Mouse (Mus musculus): Measurements from ENCODE around the gene Sept9. TPM values are rescaled to one million over a fixed set of nuclear protein-coding genes. Genes with fewer than 3 reads are reported as not detected.

The Sept9 gene
- polyA plus RNA-seq, 1 experiment from 2014 or later, result 180 TPM

DNA sequence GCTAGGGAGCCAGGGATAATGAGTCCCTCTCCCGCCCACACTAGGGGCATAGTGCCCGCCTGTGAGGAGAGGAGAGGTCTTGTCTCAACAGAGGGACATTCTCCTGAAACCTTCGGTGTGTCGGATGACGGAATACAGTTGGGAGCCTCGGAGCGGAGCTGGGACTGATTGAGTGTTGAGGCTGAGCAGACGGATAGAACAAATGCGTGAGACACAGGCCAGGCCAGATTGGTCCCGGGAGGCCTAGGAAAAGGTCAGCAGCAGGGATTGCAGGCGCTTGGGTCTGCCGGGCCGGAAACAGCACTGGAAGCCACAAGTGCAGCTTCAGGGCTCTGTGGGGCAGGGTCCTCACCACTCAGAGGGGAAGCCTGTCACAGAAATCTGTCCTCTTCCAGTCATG is 79.1 kb downstream of the Sept9 start:
- Histone ChIP-seq H3K9ac (no peak overlapping the region), H3K36me3 (replicated peaks) (no peaks in the 10 kb centered on the region), H3K4me1 (peaks cover 72% of the 10 kb centered on the region), H3K27me3 (no peaks in the 10 kb centered on the region), H3K9me3 (no peaks in the 10 kb centered on the region), H3K27ac (0 out of 2 replicates have a peak overlapping the region, but pooled peaks have one; percentile 33), H3K4me3 (replicated peaks) (no peak overlapping the region), H3K4me2 (no peak overlapping the region)
- 53% methylated on average over 13 of the region's 13 CpGs for WGBS
- no peak for ATAC-seq (ENCODE audit: low FRiP score)

DNA sequence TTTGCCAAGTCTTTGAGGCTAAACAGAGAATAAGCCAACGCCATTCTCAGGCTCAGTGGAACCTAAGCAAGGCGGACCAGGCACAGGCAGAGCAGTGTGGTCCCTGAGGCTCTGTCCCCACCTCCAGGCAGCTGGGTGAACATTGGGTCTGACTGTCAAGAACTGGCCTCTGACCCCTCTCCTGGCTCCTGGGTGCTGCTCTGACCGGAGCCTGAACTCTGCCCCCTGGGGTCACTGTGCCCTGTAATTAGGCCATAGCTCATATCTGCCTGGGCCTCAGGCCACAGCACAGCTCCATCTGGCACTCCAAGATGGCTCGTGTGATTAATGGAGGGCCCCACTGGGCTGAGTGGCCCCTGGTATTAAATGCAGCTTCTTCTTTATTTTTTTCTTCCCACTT is 80.5 kb downstream of the Sept9 start:
- WGBS, result 70% methylated on average over 4 of the region's 4 CpGs
- Histone ChIP-seq H3K9me3 (no peaks in the 10 kb centered on the region), H3K27ac (no peak overlapping the region), H3K4me1 (peaks cover 79% of the 10 kb centered on the region), H3K4me2 (no peak overlapping the region), H3K27me3 (no peaks in the 10 kb centered on the region), H3K36me3 (replicated peaks) (no peaks in the 10 kb centered on the region), H3K9ac (no peak overlapping the region), H3K4me3 (replicated peaks) (no peak overlapping the region)
- ATAC-seq (ENCODE audit: low FRiP score), result no peak

DNA sequence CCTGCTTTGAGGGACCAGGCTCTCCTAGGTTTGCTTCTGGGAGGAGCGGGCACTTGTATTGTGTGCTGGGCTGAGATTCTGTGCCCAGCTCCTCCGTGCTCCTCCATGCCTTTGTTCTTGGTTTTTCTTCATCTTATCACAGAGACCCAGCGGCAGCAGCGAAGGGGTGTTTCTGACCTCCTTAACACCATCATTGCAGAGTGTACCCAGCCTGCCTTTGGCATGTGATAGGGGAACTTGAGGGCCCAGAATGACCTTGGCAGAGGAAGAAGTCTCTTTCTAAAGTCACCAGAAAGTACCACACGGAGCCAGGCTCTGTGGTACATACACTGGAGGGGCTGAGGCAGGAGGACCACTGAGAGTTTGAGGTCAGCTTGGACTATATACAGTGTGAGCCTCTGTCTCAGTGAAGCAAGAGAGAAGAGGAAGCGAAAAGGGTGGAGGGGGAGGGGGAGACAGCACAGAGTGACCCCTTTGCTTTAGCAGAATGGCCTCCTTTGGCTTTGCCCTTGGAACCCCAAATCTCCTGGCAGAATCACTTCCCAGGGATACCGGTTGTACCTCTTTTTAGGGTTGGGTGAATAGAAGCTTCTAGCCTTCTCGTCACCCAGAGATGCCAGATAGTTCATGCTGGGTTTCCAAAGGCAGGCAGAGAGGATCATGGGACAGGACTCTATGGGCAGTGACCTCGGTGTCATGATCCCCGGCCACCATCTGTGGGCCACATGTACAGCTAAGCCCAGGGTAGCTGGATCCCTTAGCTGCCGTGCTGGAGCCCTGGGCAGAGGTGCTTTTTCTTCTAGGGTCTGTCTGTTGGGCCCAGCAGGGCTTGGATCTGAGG is 83.8 kb downstream of the Sept9 start:
- Histone ChIP-seq H3K4me2 (no peak overlapping the region), H3K4me1 (peaks cover 67% of the 10 kb centered on the region), H3K4me3 (replicated peaks) (no peak overlapping the region), H3K36me3 (replicated peaks) (no peaks in the 10 kb centered on the region), H3K9ac (no peak overlapping the region), H3K27ac (peak overlapping the region; percentile 31; the same call in 1 of the 2 replicates), H3K9me3 (no peaks in the 10 kb centered on the region), H3K27me3 (no peaks in the 10 kb centered on the region)
- ATAC-seq (ENCODE audit: low FRiP score), result no peak
- 80% methylated on average over 11 of the region's 11 CpGs for WGBS

DNA sequence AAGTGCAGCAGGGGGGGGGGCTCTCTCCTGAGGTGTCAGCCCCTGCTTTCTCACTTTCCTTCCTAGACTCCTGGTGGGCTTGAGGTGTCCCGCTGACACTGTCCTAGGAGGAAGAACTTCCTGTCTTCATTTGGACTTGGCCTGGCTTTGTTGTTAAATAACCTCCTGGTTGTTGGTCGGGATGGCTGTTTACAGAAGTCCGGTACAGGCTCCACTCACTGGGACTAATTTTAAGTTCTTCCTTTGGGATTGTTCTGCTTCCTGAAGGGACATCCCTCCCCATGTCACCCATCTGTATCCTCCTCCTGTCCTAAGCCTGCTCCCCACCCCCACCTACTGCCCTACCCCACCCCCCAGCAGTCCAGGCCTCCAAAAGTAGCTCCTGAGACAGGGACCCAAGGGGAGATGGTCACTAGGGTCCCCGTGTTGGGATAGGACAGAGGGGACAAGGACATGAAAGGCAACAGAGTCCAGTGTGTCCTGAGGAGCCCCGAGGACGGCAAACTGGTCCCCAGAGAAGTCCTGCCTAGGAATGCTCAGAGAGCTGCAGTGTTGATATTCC is 84.5 kb downstream of the Sept9 start:
- Histone ChIP-seq H3K9ac (no peak overlapping the region), H3K4me1 (peaks cover 60% of the 10 kb centered on the region), H3K9me3 (no peaks in the 10 kb centered on the region), H3K27ac (peak overlapping the region; percentile 79), H3K36me3 (replicated peaks) (no peaks in the 10 kb centered on the region), H3K4me3 (replicated peaks) (no peak overlapping the region), H3K4me2 (no peak overlapping the region), H3K27me3 (no peaks in the 10 kb centered on the region)
- WGBS, result 67% methylated on average over 6 of the region's 6 CpGs
- ATAC-seq (ENCODE audit: low FRiP score), result no peak

DNA sequence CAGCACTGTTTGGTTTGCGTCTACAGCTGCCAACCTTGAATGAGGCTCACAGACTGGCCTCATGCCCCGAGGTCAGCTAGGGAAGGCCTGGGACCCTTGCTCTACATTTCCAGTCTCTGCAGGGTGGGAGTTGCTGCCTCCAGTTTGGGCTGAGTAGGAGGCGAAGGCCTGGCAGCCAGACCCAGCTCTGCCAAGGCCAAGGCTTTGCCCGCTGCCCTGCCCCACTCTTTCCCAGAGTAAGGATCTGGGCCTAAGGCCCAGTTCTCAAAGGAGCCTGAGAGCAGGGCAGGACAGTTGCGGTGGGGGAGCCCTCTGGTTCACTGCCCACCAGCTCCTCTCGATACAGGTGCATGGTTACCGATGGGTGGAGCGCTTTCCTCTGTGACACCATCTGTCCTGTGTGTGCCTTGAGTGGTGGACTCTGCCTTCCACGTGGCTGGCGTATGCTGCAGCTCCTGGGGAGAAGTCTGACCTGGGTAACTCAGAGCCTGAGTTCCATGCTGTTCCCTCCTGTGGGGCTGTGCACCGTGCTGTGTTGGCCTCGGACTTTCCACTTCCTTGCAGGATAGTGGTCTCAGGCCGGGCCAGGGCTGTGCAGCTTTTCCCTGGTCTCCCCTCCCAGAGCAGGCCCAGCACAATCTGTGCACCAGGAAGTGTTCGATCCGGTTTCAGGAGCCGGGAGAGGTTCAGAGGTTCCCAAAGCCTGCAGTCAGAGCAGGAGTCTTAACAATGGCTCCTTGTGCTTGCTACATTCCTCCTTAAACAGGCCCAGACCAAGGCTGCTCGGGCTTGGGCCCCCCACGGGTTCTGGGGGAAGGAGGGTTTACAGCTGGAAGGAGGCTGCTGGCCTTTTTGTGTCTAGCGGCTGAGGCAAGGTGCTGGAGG is 85.5 kb downstream of the Sept9 start:
- 0 out of 2 replicates have a peak, but pooled peaks have one; percentile 41 for ATAC-seq (ENCODE audit: low FRiP score)

DNA sequence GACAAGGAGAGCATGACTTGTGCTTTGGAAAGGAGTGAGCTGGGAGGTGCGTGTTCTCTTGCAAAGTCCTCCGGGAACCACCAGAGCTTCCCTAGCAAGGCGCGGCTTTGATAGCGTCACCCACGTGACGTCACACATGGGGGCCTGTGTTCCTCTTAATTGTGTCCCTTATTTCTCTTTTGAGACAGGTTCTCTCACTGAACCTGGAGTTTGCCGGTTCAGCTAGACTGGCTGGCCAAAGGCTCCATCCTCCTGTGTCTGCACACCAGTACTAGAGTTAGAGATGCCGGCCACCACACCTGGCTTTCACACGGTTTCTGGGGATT is 86.1 kb downstream of the Sept9 start:
- peaks cover 4% of the 10 kb centered on the region for H3K36me3 ChIP-seq (replicated peaks)
- ATAC-seq (ENCODE audit: low FRiP score), result no peak
- H3K27ac ChIP-seq, result peak overlapping the region; percentile 79
- WGBS, result 49% methylated on average over 10 of the region's 10 CpGs
- peaks cover 49% of the 10 kb centered on the region for H3K4me1 ChIP-seq
- H3K4me2 ChIP-seq, result no peak overlapping the region
- no peaks in the 10 kb centered on the region for H3K27me3 ChIP-seq
- H3K4me3 ChIP-seq (replicated peaks), result no peak overlapping the region
- peak overlapping the region; percentile 30; the same call in 1 of the 2 replicates for H3K9ac ChIP-seq
- H3K9me3 ChIP-seq, result no peaks in the 10 kb centered on the region

More for the DNA sequence above, 85.5 kb downstream of the Sept9 start:
- WGBS, result 37% methylated on average over 19 of the region's 19 CpGs
- Histone ChIP-seq H3K27me3 (no peaks in the 10 kb centered on the region), H3K4me3 (replicated peaks) (no peak overlapping the region), H3K4me1 (peaks cover 53% of the 10 kb centered on the region), H3K27ac (peak overlapping the region; percentile 79), H3K4me2 (no peak overlapping the region), H3K36me3 (replicated peaks) (no peaks in the 10 kb centered on the region; the same call in 1 of the 2 replicates), H3K9me3 (no peaks in the 10 kb centered on the region), H3K9ac (peak overlapping the region; percentile 30; the same call in 1 of the 2 replicates)

DNA sequence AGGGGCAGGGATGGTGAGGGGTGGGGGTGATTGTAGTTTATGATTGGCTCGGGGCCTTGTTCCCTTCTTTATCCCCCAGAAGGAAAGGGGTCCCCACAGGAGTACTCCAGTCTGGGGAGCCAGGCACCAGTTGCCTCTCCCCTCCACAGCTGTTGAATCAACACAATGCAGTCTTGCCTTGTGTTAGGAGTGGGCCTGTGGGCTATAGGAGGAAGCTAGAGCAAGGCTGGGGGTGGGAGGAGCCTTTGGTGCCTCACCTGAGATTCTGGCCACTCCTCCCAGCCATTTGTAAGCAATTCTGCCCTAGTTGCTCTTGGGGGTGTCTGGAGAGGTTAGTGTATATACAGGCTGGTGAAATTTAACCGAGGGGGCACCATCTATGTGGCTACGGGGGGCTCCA is 88.3 kb downstream of the Sept9 start:
- Histone ChIP-seq H3K27ac (no peak overlapping the region), H3K4me1 (peaks cover 32% of the 10 kb centered on the region), H3K4me2 (no peak overlapping the region), H3K36me3 (replicated peaks) (peaks cover 25% of the 10 kb centered on the region), H3K9me3 (no peaks in the 10 kb centered on the region), H3K9ac (no peak overlapping the region), H3K27me3 (no peaks in the 10 kb centered on the region), H3K4me3 (replicated peaks) (no peak overlapping the region)
- WGBS, result 87% methylated on average over 3 of the region's 3 CpGs
- ATAC-seq (ENCODE audit: low FRiP score), result no peak

DNA sequence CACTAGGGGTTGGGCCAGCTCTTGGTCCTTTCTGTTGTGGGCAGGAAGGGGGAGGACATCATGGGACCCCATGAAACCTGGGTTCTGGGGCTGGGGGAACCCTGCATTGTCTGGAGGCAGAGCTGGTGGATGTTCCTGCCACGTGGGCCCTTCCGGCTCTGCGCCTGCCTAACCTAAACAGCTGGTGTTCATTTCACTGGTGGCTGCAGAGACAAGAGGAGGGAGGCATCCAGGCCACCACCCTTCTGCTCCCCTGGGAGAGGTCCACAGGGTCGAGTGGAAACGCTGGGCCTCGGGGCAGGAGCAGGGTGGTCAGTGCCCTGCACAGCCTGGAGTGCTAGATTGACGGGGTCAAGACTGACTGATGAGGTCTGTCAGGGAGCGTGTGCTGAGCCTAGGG is 89.3 kb downstream of the Sept9 start:
- H3K9ac ChIP-seq, result no peak overlapping the region
- no peak for ATAC-seq (ENCODE audit: low FRiP score)
- H3K4me1 ChIP-seq, result peaks cover 22% of the 10 kb centered on the region
- H3K4me2 ChIP-seq, result no peak overlapping the region
- H3K27ac ChIP-seq, result 0 out of 2 replicates have a peak overlapping the region, but pooled peaks have one; percentile 13
- H3K27me3 ChIP-seq, result no peaks in the 10 kb centered on the region
- H3K4me3 ChIP-seq (replicated peaks), result no peak overlapping the region
- H3K9me3 ChIP-seq, result no peaks in the 10 kb centered on the region
- WGBS, result 87% methylated on average over 8 of the region's 8 CpGs
- H3K36me3 ChIP-seq (replicated peaks), result peaks cover 25% of the 10 kb centered on the region

DNA sequence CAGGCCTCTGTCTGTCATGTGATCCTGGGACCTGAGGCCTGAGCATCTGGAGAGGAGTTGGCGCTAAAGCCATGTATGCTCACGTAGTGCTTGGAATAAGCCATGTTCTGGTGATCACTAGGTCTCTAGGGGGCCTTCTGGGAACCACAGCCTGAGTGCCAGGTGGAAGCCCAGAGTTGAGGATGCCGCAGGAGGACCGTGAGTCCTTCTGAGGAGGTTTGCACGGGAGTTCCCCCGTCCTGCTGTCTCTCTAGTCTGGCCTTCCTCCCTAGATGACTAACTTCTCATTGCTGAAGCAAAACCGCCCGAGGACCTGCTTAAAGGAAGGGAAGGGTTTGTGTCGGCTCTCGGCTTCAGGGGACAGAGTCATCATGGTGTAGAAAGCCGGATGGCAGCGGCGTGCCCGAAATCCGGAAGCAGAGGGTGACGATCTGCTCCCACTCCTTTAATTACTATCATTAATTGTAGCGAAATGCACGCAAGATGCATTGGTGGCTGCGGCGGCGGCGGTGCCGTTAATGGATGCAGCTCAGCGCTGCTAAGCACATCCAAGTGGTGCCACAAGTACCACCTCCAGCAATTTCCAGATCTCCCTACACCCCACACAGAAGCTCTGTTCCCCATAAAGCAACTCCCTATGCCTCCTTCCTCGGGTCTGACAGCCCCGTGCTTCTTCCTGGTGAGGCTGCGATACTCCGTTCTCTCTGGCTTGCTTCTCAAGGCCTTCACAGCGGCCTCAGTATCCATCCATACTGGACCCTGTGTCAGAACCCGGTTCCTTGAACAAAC is 92.0 kb downstream of the Sept9 start:
- H3K4me1 ChIP-seq, result peaks cover 15% of the 10 kb centered on the region
- peaks cover 25% of the 10 kb centered on the region for H3K36me3 ChIP-seq (replicated peaks)
- H3K4me2 ChIP-seq, result no peak overlapping the region
- H3K9ac ChIP-seq, result no peak overlapping the region
- H3K4me3 ChIP-seq (replicated peaks), result no peak overlapping the region
- H3K27me3 ChIP-seq, result no peaks in the 10 kb centered on the region
- no peak for ATAC-seq (ENCODE audit: low FRiP score)
- H3K27ac ChIP-seq, result no peak overlapping the region
- no peaks in the 10 kb centered on the region for H3K9me3 ChIP-seq
- WGBS, result 93% methylated on average over 30 of the region's 30 CpGs

DNA sequence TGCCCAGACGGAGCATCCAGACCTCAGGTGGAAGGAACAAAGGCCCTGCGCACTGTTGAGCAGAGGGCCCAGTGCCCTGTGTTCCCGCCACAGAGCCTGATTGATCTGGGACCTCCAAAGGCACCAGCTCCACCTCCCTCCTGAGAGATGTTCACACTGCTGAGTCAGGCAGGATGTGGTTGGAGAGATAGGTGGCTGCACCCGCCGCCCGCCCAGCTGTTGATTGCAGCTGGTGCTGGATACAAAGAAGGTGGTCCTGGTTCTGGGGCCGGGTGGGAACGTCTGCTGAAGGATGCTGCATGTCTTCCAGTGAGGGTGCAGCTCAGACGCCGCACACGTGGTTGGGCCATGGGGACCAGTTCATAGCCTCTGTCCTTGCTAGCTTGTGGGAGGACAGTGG is 93.0 kb downstream of the Sept9 start:
- Histone ChIP-seq H3K27me3 (no peaks in the 10 kb centered on the region), H3K9me3 (no peaks in the 10 kb centered on the region), H3K36me3 (replicated peaks) (peaks cover 28% of the 10 kb centered on the region), H3K4me1 (peaks cover 16% of the 10 kb centered on the region), H3K4me2 (no peak overlapping the region), H3K4me3 (replicated peaks) (no peak overlapping the region), H3K9ac (no peak overlapping the region), H3K27ac (no peak overlapping the region)
- 92% methylated on average over 11 of the region's 11 CpGs for WGBS
- ATAC-seq (ENCODE audit: low FRiP score), result no peak

DNA sequence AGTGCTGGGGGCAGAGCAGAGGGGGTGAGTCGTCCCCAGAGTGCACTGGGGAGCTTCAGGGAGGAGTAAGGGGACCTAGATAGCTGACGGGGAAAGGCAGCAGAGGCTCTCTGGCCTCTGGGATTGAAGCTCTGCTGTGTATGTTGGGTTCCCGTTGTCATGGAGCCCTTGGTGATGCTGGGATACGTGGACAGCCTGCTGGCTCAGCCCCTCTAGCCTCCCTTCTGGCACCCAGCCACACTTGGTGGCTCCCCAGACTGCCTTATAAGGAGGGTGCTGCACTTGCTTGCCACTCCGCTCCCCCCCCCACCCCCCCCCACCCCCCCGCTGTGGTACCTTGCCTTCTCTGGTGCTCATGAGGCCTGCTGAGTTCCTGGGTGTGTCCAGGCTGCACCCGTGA is 95.8 kb downstream of the Sept9 start:
- Histone ChIP-seq H3K27ac (no peak overlapping the region), H3K9me3 (no peaks in the 10 kb centered on the region), H3K27me3 (no peaks in the 10 kb centered on the region), H3K36me3 (replicated peaks) (peaks cover 27% of the 10 kb centered on the region), H3K4me3 (replicated peaks) (no peak overlapping the region), H3K9ac (no peak overlapping the region), H3K4me1 (peaks cover 16% of the 10 kb centered on the region), H3K4me2 (no peak overlapping the region)
- ATAC-seq (ENCODE audit: low FRiP score), result no peak
- 69% methylated on average over 6 of the region's 7 CpGs for WGBS

DNA sequence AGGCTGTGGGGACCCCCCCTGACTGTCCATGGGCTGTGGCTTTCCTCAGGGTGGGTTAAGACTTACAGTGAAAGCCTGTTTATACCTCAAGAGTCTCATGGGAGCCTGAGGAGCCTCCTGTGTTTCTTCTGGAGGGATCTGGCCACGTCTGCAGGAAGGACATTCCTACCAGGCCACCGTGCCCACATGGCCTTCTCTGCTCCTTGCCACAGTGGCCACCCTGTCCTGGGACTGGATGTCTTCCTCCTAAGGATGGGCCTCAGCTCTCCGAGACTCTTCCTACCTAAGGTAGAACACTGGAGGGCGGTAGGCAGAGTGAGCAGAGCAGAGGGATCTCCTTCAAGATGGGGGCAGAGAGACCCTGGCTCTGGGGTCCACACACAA is 96.6 kb downstream of the Sept9 start:
- Histone ChIP-seq H3K27me3 (no peaks in the 10 kb centered on the region), H3K9ac (no peak overlapping the region), H3K9me3 (no peaks in the 10 kb centered on the region), H3K4me2 (no peak overlapping the region), H3K27ac (peak overlapping the region; percentile 56), H3K36me3 (replicated peaks) (peaks cover 21% of the 10 kb centered on the region), H3K4me3 (replicated peaks) (no peak overlapping the region), H3K4me1 (peaks cover 16% of the 10 kb centered on the region)
- WGBS, result 78% methylated on average over 4 of the region's 4 CpGs
- no peak for ATAC-seq (ENCODE audit: low FRiP score)
